Mouse (Mus musculus): ENCODE measurements at regions not wholly inside any gene's neighbourhood (a gene's known extent, or its start where the extent isn't known, plus 50 kb on each side); places are given as distances from the start of the nearest gene placed in this dataset.
"Not testable (repeated sequence)": the region's sequence is repeated elsewhere in the genome, so short reads cannot be mapped to it uniquely, and the experiment has no call there.

DNA sequence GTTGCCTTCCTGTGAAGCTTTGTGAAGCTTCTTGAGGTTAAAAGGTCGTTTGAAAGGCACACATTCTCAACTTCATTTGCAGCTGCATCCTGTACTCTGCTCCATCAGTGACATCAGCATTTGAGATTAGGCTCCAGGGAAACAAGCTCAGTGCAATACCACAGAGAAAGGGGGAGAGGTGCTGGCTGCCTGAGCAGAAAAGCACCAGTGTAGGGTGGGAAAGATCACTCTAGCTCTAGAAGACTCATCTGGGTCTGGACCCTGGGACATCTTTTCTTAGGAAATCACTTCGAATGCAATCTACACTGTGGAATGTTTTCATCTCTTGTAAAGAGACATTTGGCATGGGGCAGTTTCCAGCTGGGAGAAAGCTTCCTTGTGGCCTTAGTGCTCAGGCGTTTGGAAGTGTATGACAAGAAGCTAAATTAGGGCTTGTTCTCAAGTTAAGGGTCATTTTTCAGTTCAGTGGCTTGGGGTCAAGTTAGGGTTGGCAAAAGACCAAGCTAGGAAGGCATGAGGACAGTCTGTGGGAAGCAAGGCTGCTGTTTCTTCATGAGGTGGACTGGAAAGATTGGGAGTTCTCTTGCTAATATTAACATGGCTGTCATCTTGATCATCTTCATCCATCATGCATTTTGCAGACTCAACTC is 370.5 kb upstream of the Gm6657 start:
- DNase-seq, result peak in 1 of 2 experiments; percentile 25
- intact Hi-C loops (cut with DNase I), result no loop called here

DNA sequence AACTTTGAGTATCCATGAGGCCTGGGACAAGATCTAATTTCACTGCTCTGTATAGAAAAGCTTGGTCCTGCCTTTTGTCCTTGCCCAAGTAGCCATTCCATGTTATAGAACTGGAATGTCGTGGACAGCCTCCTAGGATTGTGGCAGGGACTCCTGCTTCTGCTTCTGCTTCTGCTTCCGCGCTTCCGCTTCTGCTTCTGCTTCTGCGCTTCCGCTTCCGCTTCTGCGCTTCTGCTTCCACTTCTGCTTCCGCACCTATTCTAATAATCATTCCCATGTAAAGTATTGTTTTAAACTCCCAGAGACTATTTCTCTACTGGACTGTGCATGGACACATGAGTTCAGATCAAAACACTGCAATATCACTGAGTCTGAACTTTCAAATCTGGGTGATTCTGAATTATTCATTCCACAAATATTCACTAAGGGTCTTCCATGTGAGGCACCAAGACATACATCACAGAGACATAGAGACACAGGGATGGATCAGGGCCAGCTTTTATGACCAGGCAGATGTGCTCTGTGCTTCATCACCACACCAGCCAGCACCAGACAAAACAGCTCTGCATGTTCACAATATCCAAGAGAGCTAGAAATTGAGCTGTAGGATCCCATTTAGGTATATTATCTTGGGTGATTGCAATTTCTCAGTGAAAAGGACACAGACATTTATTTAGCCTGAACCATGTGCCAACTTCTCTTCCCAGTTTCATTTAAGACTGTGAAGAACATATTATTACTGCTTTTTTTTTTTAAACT is 360.5 kb upstream of the Gm6657 start:
- intact Hi-C loops (cut with DNase I), result no loop called here
- DNase-seq, result no peak

DNA sequence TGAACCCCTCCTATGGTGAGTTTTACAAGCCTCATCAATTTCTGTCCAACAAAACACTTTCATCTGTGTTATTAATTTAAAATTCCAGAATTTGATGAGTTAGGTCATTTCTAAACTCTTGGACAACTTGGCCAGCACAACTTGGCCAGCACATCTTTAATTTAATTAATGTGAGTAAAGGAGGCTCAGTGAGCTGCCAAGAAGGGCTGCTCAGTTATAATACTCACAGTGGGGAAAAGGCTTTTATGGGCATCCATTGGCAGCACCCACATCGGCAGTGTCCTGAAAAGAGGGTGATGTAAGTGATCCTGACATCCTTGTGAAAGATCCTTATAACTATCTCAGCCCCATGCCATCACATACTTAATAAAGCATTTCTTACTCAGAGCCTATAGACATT is 359.2 kb upstream of the Gm6657 start:
- intact Hi-C loops (cut with DNase I), result no loop called here
- no peak for DNase-seq

DNA sequence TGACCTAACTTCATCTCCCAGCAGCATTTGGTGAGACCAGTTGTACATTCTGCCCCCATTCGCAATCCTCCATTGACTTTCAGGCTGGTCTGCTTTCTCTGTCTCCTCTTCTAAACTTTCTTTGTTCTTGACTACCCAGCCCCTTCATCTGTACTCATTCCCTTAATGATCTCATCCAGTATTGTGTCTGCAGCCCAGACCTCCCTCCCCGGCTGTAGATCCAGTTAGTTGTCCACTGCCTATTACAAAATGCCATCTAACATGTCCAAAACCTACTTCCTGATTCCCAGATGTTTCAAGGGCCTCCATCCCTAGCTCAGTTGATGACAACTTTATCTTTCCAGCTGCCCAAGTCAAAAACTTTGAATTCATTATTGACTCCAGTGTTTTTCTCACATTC is 357.8 kb upstream of the Gm6657 start:
- no peak for DNase-seq
- intact Hi-C loops (cut with DNase I), result no loop called here

DNA sequence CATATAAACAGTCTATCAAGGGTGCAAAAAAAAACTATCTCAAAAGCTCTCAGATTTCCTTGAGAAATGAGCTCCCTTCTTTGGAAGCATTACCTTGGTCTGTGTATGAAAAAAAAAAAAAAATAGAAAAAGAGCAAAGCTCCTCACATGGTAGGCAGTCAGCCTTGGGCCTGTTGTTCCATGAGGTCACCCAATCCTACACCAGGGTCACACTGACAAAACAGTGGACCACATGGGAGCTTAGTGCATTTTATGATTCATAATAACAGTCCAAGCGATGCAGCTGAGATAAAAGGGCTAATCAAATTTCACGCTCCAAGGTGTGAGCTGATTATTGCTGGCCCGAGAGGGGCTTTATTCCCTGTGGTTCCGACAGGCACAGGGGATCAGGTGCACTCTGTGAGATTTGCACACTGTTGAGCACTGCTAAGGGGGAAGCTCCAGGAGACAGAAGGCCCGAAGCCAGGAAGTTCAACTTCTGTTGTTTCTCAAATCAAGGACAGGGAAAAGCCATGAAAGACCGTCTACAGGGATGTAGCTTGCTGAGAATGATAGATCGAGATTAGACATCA is 352.1 kb upstream of the Gm6657 start:
- DNase-seq, result no peak
- intact Hi-C loops (cut with DNase I), result no loop called here

DNA sequence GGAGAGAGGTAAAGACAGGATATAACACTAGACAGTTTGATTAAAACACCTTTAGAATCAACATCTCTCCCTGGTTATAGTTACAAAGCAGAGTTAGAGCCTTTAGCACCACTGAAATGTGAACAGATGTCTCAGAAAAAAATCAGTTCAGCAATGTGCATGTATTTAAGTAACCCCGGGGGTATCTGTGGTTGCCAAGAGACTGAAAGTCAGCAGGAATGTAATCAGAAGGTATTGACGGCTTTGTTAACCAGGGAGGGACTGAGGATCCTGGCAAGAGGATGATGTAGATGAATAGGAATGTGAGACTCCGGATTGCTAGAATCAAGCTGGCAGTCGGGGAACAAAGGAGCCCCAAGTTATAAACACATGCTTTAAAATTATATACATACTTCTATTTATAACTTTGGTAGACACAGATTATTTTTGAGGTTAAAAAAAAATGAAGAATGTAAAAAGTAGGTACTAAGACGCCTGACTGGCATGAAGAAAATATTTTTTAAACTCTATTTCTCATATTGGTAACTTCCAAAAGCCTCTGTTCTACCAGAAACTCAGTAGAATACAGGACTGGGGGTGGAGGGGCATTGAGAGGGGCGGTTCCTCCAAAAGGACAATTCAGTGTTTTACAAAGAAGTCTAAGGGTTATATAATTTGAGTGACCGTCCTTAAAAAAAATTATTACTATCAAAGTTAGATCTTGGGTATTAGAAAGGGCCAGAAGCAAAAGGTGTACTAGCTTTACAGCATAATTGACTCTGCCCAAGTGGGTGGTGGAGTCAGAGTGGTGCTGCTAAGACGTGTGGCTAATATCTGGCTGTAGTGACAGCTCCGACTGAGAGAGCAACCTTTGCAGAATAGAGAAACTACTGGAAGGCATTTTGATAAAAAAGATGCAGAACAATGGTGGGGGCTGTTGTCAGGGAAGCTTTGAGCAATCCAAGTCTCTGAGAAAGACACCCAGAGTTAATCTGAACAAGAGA is 341.2 kb upstream of the Gm6657 start:
- intact Hi-C loops (cut with DNase I), result no loop called here
- no peak for DNase-seq

DNA sequence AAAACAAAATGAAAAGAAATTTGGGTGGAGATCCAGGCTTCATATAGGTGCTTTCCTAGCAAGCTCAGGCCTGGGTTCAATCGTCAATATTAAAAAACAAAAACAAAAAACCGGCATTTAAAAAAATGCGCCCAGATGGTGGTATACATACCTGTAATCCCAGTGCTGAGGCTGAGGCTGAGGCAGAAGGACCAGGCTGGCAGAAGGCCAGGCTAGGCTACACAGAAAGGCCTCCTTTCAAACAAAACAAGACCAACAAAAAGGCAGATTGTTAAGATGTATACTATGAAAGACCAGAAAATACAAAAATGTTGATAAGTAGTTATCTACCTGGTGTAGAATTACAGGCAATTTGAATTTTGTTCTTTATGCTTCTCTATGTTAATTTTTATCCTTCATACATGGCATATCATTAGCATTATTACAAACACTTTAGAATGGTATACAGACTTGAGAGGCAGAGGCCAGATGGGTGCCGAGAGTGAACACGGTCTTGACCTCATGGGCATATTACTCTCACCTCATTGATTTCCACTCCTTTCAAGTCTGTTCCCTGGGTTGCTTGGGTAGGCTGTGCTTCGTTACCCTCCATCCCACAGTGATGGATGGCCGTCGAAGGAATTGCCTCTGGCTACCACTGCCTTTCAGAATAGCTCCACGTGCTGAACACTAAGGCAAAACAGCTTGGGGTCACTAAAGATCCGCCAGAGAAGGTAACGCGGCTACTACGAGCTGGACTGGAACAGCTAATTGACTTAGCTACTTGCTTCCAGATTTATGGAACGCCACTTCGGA is 339.6 kb upstream of the Gm6657 start:
- DNase-seq, result no peak
- intact Hi-C loops (cut with DNase I), result no loop called here

DNA sequence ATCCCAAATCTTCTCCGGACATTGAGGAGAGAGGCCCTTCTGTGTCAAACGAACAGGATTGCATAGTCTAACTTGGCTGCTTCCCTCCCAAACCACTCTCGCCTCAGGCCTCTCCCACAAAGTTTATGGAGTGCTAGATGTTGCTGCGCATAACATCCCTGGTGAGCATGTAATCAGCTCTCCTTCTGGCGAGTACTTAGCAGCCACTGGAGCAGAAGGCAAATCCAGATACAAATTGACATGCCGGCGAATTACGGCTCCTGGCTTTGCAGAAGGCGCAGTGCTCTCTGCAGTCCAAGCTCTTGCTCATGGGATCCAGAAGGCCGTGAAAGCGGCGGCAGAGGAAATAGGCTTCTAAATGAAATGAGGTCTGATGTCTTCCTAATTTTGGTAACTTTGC is 338.2 kb upstream of the Gm6657 start:
- intact Hi-C loops (cut with DNase I), result no loop called here
- no peak for DNase-seq

DNA sequence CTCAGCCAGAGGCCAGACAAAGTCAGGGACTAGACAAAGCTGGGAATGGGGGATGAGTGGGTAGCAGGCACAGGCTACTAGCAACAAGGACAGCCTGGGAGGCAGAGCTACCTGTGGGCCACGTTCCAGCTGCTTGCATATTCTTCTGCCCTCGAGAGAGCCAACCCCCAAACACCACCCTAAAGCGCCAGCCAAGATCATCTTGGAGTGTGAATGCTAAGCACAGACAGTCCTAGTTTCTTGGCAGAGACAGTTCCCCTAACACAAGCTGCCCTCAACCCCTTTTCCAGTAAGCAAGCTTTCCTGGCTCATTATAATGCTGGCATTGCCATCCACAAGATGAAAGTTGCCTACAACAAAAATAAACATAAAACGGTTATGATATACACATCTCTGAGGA is 336.8 kb upstream of the Gm6657 start:
- intact Hi-C loops (cut with DNase I), result no loop called here
- no peak for DNase-seq

DNA sequence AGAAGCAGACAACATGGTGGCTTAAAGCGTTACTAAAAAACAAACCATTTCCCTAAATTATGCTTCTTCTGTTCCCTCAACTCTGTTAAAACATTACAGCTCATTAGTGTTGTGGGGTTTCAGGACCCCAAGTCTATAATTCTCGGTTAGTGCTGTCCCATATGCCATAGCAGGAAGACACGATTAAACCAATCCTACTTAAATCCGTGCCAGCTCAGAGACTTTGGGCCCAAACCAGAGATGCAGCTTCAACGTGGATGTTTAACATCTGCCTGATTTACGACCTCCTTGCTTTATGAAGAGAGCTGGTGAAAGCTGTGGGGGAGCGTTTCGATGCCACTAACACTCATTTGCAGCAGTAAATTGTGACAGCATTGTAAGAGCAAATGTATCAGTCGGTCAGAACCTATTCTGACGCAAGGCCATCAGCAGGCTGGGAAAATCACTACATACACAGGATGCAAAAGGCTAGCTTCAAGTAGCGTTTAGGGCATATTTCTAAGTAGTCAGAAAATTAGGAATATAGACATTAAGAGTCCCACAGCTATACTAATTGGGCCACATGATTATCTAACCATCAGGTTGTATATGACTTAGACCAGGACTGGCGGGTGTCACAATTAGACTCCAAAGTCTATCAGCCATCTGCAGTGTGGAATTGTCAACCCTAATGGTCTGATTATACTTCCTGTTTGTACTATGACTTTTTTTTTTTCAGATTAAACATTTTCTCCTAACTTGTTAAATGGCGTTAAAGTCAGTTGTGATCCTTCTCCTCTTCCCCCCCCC is 333.1 kb upstream of the Gm6657 start:
- DNase-seq, result no peak
- intact Hi-C loops (cut with DNase I), result no loop called here

DNA sequence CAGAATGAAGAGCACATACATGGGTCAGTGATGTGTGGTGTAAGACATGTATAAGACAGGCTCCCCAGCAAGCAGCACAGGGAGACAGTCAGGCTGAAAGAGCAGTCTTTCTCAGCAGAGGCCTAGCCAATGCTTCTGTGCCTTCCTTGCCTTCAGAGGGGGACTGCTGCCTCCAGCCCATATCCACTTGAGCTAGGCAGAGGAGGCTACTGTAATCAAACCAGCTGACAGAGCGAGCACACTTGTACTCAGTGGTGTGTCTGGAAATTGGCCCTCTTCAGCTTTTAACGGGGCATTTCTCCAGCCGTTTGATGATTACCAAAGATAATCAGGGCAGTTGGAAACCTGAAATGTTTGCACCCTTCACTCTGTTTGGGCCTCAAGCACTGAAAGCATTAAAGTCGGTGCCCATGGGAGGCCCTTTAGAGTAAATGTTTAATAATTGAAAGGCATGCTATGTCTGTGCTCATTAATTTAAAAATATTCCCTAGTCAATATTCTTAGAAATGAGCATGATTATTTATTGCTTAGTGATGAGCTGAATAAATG is 326.0 kb upstream of the Gm6657 start:
- intact Hi-C loops (cut with DNase I), result no loop called here
- no peak for DNase-seq

DNA sequence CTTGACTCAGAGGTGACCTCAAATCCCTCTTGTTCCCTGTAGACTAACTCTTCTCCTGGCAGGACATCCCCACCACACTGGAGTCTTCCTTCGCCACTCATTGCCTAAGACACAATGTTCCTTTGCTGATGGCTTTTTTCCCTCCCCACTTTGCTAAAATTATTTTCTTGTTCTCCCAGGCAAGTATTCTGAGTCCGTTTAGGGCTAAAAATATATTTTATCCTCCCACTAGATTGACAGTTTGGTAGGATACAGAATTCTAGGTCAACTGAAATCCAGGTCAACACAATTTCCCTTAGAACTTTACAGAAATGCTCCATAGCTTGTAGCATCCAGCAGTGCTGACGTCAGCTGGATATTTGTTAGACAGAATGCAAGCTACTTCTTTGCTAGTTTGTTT is 324.7 kb upstream of the Gm6657 start:
- no peak for DNase-seq
- intact Hi-C loops (cut with DNase I), result no loop called here

DNA sequence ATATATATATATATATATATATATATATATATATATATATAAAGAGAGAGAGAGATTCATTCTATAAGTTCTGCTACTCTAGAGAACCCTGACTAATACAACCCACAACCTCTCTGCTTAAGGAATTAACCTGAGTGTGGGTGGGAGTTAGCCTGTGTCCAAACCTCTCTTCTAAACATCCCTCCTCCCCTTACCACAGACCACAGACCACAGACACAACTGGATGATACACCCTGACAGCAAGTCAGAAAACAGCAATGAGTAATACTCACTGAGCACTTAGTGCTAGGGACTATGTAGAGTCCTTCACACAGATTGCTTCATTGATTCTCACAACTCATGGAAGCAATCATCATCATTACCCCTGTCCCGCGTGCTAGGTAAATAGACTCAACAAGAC is 306.7 kb upstream of the Gm6657 start:
- intact Hi-C loops (cut with DNase I), result no loop called here
- DNase-seq, result no peak

DNA sequence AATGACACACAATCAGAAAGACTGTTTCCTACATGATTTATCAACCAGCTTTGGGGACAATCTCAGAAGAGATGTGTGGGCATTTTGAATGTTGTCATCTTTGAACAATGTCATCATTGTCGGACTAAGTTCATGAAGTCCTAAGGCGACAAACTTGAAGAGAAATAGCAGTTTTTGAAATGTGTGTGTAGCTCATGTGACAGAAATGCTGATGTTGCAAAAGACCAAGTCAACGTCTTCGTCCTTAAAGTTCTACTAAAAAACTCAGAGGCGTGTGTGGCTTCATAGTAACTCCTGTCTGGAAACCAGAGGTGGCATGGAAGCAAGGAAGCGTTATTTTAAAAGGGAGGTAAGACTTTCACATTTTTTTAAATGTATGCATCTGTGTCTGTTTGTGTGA is 302.6 kb upstream of the Gm6657 start:
- intact Hi-C loops (cut with DNase I), result no loop called here
- DNase-seq, result no peak

DNA sequence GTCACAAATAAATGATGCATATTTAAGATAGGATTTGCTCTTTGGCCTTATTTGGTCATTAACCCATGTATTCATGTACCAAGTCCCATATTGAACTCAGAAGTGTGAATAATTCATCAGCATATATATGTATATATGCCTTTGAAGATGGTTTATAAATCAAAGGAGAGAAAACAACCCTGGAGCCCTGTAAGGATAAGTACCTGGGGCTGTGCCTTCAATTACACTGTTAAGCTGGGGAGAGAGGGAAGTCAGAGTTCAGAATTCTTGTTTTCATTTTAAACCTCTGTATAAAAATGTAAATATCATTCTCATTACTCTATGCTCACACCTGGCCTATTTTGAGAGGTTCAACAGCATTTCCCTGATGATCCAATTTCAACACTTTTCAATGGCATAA is 299.8 kb upstream of the Gm6657 start:
- no peak for DNase-seq
- intact Hi-C loops (cut with DNase I), result no loop called here

DNA sequence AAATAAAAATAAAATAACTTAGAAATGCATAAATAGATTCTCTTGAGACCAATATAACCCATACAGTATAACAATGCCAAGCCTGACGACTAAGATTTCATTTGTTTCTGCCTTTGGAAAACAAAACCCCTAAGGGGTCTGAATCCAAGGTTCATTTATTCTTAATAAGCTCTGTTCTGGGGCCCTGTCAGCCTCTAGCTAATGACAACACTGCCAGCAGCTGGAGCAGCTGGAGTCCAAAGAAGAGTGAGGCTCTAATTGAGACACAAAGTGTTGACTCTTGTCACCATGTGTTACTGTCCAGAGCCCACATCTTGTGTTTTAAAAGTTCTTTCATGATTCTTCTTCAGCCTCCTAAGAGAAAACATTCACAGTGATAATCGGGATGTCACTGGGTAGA is 298.5 kb upstream of the Gm6657 start:
- intact Hi-C loops (cut with DNase I), result no loop called here

DNA sequence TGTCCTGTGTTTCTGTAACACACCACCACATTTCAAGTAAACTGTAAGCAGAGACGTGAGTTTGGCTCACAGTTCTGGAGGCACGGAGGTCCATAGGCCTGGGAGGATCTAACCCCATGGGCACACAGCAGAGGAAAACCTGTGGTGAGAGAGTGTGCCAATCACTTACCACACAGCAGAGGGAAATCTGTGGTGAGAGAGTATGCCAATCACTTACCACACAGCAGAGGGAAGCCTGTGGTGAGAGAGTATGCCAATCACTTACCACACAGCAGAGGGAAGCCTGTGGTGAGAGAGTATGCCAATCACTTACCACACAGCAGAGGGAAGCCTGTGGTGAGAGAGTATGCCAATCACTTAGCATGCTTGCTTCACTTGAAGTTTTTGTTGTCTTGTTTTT is 295.1 kb upstream of the Gm6657 start:
- DNase-seq; intact Hi-C loops (cut with DNase I): not testable (repeated sequence)

More for the DNA sequence above, 298.5 kb upstream of the Gm6657 start:
- DNase-seq, result no peak

DNA sequence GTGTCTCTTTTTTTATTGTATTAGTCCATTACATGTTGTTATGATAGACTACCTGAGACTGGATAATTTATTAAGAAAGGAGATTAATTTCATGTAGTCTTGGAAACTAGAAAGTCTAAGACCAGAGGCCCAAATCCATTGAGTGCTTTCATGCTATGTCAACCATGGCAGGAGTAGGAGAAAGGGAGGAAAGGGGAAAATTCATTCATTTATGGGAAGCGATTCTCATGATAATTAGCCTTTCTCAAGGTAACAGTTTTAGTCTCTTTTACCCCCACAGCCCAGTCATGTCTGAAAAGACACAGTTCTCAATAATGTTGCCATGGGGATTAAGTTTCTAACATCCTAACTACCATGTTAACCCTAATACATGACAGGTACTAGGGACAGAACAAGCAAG is 292.8 kb upstream of the Gm6657 start:
- intact Hi-C loops (cut with DNase I), result no loop called here
- no peak for DNase-seq
